Mouse (Mus musculus): ENCODE measurements around the gene Gm28372. TPM values are rescaled to one million over a fixed set of nuclear protein-coding genes. Genes with fewer than 3 reads are reported as not detected.
A peak's percentile ranks its signal among the peaks of the same experiment; 100 is the strongest.

Gm28372 gene
- polyA plus RNA-seq, 1 experiment from 2014 or later: not detected

- H3K27me3 ChIP-seq (replicated peaks): peaks cover 6% of the 10 kb centered on the region
- peak overlapping the region; percentile 77 for H3K4me2 ChIP-seq
- peaks cover 49% of the 10 kb centered on the region for H3K4me1 ChIP-seq
- no peaks in the 10 kb centered on the region for H3K36me3 ChIP-seq
- peak overlapping the region; percentile 93 for H3K9ac ChIP-seq
- WGBS: 55% methylated on average over 3 of the region's 3 CpGs
- H3K9me3 ChIP-seq: no peaks in the 10 kb centered on the region
- no peak for ATAC-seq (ENCODE audit: extremely low read depth, insufficient number of reproducible peaks, low FRiP score, low TSS enrichment)
- H3K4me3 ChIP-seq: peak overlapping the region; percentile 86
- no peak overlapping the region for H3K27ac ChIP-seq (replicated peaks)
These were observed 46.7 kb downstream of the Gm28372 start for GRCm38 (mm10) chr2:130451727-130452090.

GRCm38 (mm10) chr2:130452266-130452665, 47.2 kb downstream of the Gm28372 start:
- Histone ChIP-seq H3K27ac (replicated peaks) (no peak overlapping the region), H3K9me3 (no peaks in the 10 kb centered on the region), H3K4me1 (peaks cover 54% of the 10 kb centered on the region), H3K36me3 (no peaks in the 10 kb centered on the region), H3K9ac (0 out of 2 replicates have a peak overlapping the region, but pooled peaks have one; percentile 53), H3K4me3 (no peak overlapping the region), H3K27me3 (replicated peaks) (peaks cover 6% of the 10 kb centered on the region), H3K4me2 (peak overlapping the region; percentile 77; the same call in 1 of the 2 replicates)
- WGBS: 45% methylated on average over 2 of the region's 2 CpGs
- ATAC-seq (ENCODE audit: extremely low read depth, insufficient number of reproducible peaks, low FRiP score, low TSS enrichment): no peak

- H3K4me2 ChIP-seq: 0 out of 2 replicates have a peak overlapping the region, but pooled peaks have one; percentile 16
- no peak overlapping the region for H3K4me3 ChIP-seq
- WGBS: 60% methylated on average over 6 of the region's 6 CpGs
- peak overlapping the region; percentile 14; the same call in 1 of the 2 replicates for H3K9ac ChIP-seq
- H3K4me1 ChIP-seq: peaks cover 55% of the 10 kb centered on the region
- no peaks in the 10 kb centered on the region for H3K9me3 ChIP-seq
- H3K27ac ChIP-seq (replicated peaks): no peak overlapping the region
- no peak for ATAC-seq (ENCODE audit: extremely low read depth, insufficient number of reproducible peaks, low FRiP score, low TSS enrichment)
- H3K27me3 ChIP-seq (replicated peaks): peaks cover 2% of the 10 kb centered on the region
- H3K36me3 ChIP-seq: no peaks in the 10 kb centered on the region
These were observed 48.4 kb downstream of the Gm28372 start for GRCm38 (mm10) chr2:130453421-130453820.

GRCm38 (mm10) chr2:130454748-130455370, 49.8 kb downstream of the Gm28372 start:
- WGBS: 66% methylated on average over 6 of the region's 6 CpGs
- Histone ChIP-seq H3K9me3 (no peaks in the 10 kb centered on the region), H3K4me1 (peaks cover 53% of the 10 kb centered on the region), H3K27me3 (replicated peaks) (no peaks in the 10 kb centered on the region), H3K27ac (replicated peaks) (no peak overlapping the region), H3K9ac (no peak overlapping the region), H3K4me2 (no peak overlapping the region), H3K4me3 (no peak overlapping the region), H3K36me3 (no peaks in the 10 kb centered on the region)
- ATAC-seq (ENCODE audit: extremely low read depth, insufficient number of reproducible peaks, low FRiP score, low TSS enrichment): no peak

Other genes with a start within 250 kb of the Gm28372 start
- gene Snrpb, start 225.8 kb upstream of the Gm28372 start, polyA plus RNA-seq (2015; fragmentation: Nextera tagmentation; extraction: Ambion mirVana): 426 and 455 TPM in 2 replicates
- not detected in 2 replicates for gene Tmc2, start 210.0 kb upstream of the Gm28372 start, polyA plus RNA-seq (2015; fragmentation: Nextera tagmentation; extraction: Ambion mirVana)
- gene Nop56, start 130.8 kb upstream of the Gm28372 start, polyA plus RNA-seq (2015; fragmentation: Nextera tagmentation; extraction: Ambion mirVana): 143 and 152 TPM in 2 replicates
- 237 and 266 TPM in 2 replicates for gene Idh3b, start 120.7 kb upstream of the Gm28372 start, polyA plus RNA-seq (2015; fragmentation: Nextera tagmentation; extraction: Ambion mirVana)
- gene Ebf4, start 110.1 kb upstream of the Gm28372 start, polyA plus RNA-seq (2015; fragmentation: Nextera tagmentation; extraction: Ambion mirVana): 0.39 and 0.64 TPM in 2 replicates
- gene Cpxm1, start 7.7 kb upstream of the Gm28372 start, polyA plus RNA-seq (2015; fragmentation: Nextera tagmentation; extraction: Ambion mirVana): 34.6 and 40.6 TPM in 2 replicates
- not detected in 2 replicates for gene 1700020A23Rik, start within 50 bp of the Gm28372 start, polyA plus RNA-seq (2015; fragmentation: Nextera tagmentation; extraction: Ambion mirVana)
- gene Tmem239, start 1.2 kb downstream of the Gm28372 start, polyA plus RNA-seq (2015; fragmentation: Nextera tagmentation; extraction: Ambion mirVana): 0.11 TPM in 1 of 2 replicates, not detected in the other
- gene Vps16, start 19.1 kb downstream of the Gm28372 start, polyA plus RNA-seq (2015; fragmentation: Nextera tagmentation; extraction: Ambion mirVana): 51.8 and 55.4 TPM in 2 replicates
- gene Pced1a, start 19.5 kb downstream of the Gm28372 start, polyA plus RNA-seq (2015; fragmentation: Nextera tagmentation; extraction: Ambion mirVana): 7.0 and 7.1 TPM in 2 replicates
- 64.0 and 64.6 TPM in 2 replicates for gene Ptpra, start 45.0 kb downstream of the Gm28372 start, polyA plus RNA-seq (2015; fragmentation: Nextera tagmentation; extraction: Ambion mirVana)
- 71.8 and 72.3 TPM in 2 replicates for gene Mrps26, start 158.5 kb downstream of the Gm28372 start, polyA plus RNA-seq (2015; fragmentation: Nextera tagmentation; extraction: Ambion mirVana)
- not detected in 2 replicates for gene Oxt, start 170.9 kb downstream of the Gm28372 start, polyA plus RNA-seq (2015; fragmentation: Nextera tagmentation; extraction: Ambion mirVana)
- gene Avp, start 177.3 kb downstream of the Gm28372 start, polyA plus RNA-seq (2015; fragmentation: Nextera tagmentation; extraction: Ambion mirVana): not detected in 2 replicates
- 11.9 and 12.0 TPM in 2 replicates for gene Fastkd5, start 224.8 kb downstream of the Gm28372 start, polyA plus RNA-seq (2015; fragmentation: Nextera tagmentation; extraction: Ambion mirVana)
- 7.3 TPM in 2 replicates for gene Ubox5, start 224.8 kb downstream of the Gm28372 start, polyA plus RNA-seq (2015; fragmentation: Nextera tagmentation; extraction: Ambion mirVana)
- 1.5 and 1.8 TPM in 2 replicates for gene Lzts3, start 237.6 kb downstream of the Gm28372 start, polyA plus RNA-seq (2015; fragmentation: Nextera tagmentation; extraction: Ambion mirVana)